Mouse (Mus musculus) T-cell, adult 2 months (primary cell): ENCODE data around the gene F12.

Experiments
- DNase-seq: peaks from one replicate; pipeline ENCODE4 v3.0.0; 2022; ENCODE audit warnings: low spot score

F12 gene

DNA sequence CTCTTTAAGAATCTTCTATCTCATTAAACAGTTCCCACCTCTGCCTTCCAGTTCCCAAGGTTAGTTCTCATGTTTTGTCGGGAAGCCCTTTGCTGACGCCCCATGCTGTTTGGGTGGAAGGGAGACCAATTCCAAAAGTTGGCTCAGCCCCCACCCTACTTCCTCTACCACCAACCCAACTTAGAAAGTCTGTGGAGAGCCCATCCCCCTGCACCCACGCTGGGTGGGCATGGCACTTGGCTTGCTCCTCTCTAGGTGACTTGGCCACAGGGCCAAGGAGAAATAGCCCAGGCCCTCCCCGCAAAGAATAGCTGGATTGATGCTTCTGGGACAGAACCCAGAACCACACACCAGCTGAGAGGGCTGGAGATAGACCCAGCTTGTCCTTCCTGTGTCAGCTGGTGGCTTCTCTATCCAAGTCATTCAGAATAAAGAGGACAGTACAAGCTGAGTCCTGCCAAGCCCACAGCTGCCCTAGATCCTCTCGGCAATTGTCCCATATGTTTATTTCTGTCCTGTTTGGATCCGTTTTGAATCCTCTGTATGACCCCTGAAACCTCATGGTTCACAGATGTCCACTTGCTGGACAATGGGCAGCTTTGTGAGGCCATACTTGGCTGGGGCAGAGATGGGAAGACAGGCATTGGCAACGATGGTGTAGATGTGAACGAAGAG lies 55.4 kb downstream of the F12 start:
- no peak for DNase-seq

DNA sequence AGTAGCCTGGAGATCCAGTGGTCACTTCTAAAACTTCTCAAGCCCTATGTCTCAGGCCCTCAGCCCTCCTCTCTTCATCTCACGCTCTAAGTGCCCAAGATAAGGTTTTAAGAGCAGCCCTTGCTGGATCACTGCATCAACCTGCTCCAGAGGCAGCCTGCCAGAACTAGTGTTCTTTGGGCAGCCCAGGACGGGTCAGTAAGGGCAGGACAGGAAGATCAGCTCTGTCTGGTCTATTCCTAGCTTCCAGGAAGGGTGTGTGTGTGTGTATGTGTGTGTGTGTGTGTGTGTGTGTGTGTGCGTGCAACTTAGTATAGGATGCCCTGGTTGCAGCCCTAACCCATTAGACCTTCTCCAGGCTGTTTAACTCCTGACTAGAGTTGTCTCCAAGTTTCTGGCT lies 56.4 kb downstream of the F12 start:
- DNase-seq, result no peak

DNA sequence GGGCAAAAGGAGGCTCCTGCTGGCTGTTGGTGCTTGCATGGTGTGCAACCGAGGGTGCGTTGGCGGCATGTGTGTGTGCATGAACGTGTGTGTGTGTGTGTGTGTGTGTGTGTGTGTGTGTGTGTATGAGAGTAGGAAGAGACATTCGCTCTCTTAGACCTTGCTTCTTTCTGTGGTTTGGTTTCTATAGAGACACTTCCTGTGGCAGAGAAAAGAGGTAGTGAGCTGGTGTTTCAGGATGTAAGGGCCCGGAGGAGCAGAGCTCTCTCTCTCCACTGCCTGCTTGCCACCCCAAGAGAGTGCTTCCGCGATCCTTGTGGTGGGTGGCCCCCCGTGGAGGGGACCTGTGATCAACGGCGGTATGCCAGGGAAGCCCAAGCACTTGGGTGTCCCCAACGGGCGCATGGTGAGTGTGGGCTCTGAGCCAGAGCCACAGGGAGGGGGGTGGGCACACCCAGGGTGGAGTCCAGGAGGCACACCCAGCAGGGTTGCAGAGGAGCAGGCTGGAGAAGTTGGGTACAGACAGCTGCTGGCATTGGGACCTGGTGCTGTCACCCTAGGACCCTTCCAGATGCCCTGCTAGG lies 57.0 kb downstream of the F12 start, which contains the start of gene Rgs14:
Rgs14 (plus strand) TSS at position 202 of the 584 bp plus-strand sequence.
- peak; percentile 79 for DNase-seq

DNA sequence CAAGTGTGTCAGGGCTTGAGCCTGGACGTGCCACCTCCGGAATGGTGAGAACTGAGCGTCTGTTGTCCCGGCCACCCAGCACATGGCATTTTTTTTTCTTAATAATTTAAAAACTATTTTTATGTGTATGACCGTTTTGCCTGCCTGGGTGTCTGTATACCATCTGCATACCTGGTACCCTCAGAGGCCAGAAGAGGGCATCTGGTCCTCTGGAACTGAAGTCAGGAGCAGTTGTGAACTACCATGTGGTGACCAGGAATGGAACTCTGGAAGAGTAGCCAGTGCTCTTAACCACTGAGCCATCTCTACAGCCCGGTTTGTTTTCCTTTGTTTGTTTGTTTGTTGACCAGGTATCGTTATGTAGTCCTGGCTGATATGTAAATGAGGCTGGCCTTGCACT lies 58.2 kb downstream of the F12 start:
- DNase-seq, result no peak
